Mouse (Mus musculus) limb, embryonic 10.5 days (tissue): Measurements from ENCODE around the gene Arf1. TPM values are rescaled to one million over a fixed set of nuclear protein-coding genes. Genes with fewer than 3 reads are reported as not detected.

Experiments
- DNase-seq: peaks from one replicate; pipeline ENCODE4 v3.0.0-alpha.2; 2017; ENCODE audit warnings: low spot score
- H3K27ac ChIP-seq: fragments of 300-500 bp; sonication (generic); 2 replicates; pipeline ENCODE4 v1.5.1; 2016; ENCODE audit warnings: mild to moderate bottlenecking
- H3K27me3 ChIP-seq: fragments of 300-500 bp; sonication (generic); 2 replicates; pipeline ENCODE4 v1.6.1; 2016; ENCODE audit warnings: low read depth, mild to moderate bottlenecking; ENCODE audit not compliant: poor library complexity, severe bottlenecking
- H3K36me3 ChIP-seq: fragments of 300-500 bp; sonication (generic); 2 replicates; pipeline ENCODE4 v1.6.1; 2016; ENCODE audit warnings: mild to moderate bottlenecking, moderate library complexity
- H3K4me1 ChIP-seq: fragments of 300-500 bp; sonication (generic); 2 replicates; pipeline ENCODE4 v1.6.1; 2016
- H3K4me3 ChIP-seq: fragments of 300-500 bp; sonication (generic); 2 replicates; pipeline ENCODE4 v1.5.1; 2016; ENCODE audit warnings: mild to moderate bottlenecking, moderate library complexity
- H3K9me3 ChIP-seq: fragments of 300-500 bp; sonication (generic); replicated peaks from 2 replicates; pipeline ENCODE4 v1.6.1; 2016; ENCODE audit warnings: mild to moderate bottlenecking
- WGBS: fragments of 180-500 bp; shearing (Covaris S2); methylation state at CpG from one replicate; pipeline ENCODE4 v1.1.7; 2016; 5-methylcytosine and 5-hydroxymethylcytosine counted together
- polyA plus RNA-seq: library from polyadenylated mRNA; unstranded; fragments of >200 nt; fragmentation: Nextera tagmentation; extraction: Ambion mirVana; gene quantifications from 2 replicates; pipeline ENCODE4 v1.2.1, GENCODE M21; 2016

Gene Arf1
- polyA plus RNA-seq, 1 experiment from 2014 or later, result 692 TPM

DNA sequence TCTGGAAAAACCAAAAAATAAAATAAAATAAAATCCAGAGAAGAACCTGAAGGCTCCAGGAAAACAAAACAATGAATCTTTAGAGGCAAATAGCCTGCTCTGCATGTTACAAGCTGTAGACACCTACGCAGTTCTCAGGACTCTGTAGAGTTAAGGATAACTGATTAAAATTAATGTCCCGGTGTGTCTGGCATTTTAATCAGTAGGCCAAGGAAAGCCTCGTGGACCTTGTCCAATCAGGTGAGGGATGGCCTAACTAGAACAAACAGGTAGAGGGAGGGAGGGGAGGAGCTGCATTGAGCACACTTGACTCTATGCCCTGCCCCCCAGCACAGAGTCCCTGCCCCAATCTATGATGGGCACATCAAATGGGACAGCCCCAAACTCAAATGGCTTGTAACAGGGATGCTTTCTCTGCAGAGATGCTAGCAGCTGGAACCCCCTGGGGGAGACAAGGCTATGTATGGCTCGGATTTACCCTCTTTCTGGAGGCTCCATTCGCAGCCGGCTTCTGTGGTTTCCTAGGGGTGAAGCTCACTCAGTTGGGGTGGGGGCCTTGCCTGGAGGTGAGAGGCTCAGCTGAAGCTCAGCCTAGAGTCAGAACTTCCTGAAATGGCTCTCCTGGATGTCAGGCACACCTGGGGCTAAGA lies 53.8 kb downstream of the Arf1 start:
- H3K4me1 ChIP-seq, result peaks cover 15% of the 10 kb centered on the region
- DNase-seq, result no peak
- no peak overlapping the region for H3K27ac ChIP-seq
- 65% methylated on average over 6 of the region's 6 CpGs for WGBS
- no peak overlapping the region for H3K4me3 ChIP-seq
- no peaks in the 10 kb centered on the region for H3K36me3 ChIP-seq
- H3K27me3 ChIP-seq, result peaks cover 71% of the 10 kb centered on the region
- no peaks in the 10 kb centered on the region for H3K9me3 ChIP-seq

DNA sequence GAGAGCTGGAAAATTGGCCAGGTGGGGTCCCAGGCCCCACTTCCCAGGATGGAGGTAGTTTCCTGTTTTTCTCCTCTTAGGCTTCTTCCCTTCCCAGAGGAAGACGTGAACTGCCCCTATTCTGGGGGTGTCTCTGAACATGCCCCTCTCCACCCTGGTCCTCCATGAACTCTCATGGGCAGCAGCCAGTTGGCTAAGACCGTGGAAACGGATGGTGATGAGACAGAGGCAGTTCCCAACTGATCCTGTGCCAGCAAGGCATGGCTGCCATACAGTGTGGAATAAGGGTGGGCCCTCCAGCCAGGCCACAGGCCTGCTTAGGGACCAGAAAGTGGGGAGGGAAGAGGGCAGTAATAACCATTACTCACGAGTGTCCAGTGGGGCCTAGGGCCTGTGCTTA lies 57.5 kb downstream of the Arf1 start:
- Histone ChIP-seq H3K36me3 (no peaks in the 10 kb centered on the region), H3K9me3 (no peaks in the 10 kb centered on the region), H3K27ac (no peak overlapping the region), H3K4me1 (peaks cover 6% of the 10 kb centered on the region), H3K27me3 (peaks cover 33% of the 10 kb centered on the region), H3K4me3 (no peak overlapping the region)
- DNase-seq, result no peak
- 74% methylated on average over 4 of the region's 4 CpGs for WGBS

DNA sequence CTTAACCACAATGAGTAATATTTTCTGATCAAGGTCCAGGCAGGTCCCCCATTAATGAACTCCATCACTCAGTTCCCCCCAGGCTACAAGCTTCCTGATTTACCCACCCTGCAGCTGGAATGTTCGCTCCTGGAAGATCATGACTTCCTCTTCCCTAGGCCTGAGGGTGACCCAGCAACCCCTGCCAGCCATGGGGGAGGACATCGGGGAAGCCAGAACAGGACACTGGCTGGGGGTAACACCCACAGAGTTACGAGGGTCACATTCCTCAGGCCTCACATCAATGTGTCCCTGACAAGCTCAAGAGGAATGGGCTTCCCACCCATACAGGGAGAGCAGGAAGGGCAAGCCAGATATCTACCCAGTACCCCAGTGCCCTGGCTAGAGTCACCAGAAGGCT lies 58.3 kb downstream of the Arf1 start:
- no peak for DNase-seq
- Histone ChIP-seq H3K36me3 (no peaks in the 10 kb centered on the region), H3K4me1 (peaks cover 6% of the 10 kb centered on the region), H3K4me3 (no peak overlapping the region), H3K27me3 (peaks cover 26% of the 10 kb centered on the region), H3K27ac (no peak overlapping the region), H3K9me3 (no peaks in the 10 kb centered on the region)
- WGBS, result 56% methylated on average over 3 of the region's 3 CpGs

GRCm38 (mm10) chr11:59165616-59166241 lies 62.3 kb downstream of the Arf1 start:
- H3K9me3 ChIP-seq, result no peaks in the 10 kb centered on the region
- H3K36me3 ChIP-seq, result no peaks in the 10 kb centered on the region
- no peak overlapping the region for H3K4me3 ChIP-seq
- no peak for DNase-seq
- peaks cover 22% of the 10 kb centered on the region for H3K4me1 ChIP-seq
- H3K27ac ChIP-seq, result no peak overlapping the region
- H3K27me3 ChIP-seq, result no peaks in the 10 kb centered on the region
- 69% methylated on average over 2 of the region's 2 CpGs for WGBS

GRCm38 (mm10) chr11:59164384-59164783 lies 63.7 kb downstream of the Arf1 start:
- no peaks in the 10 kb centered on the region for H3K36me3 ChIP-seq
- peaks cover 16% of the 10 kb centered on the region; the same call in 1 of the 2 replicates for H3K4me1 ChIP-seq
- H3K4me3 ChIP-seq, result peak overlapping the region; percentile 69
- peak overlapping the region; percentile 94 for H3K27ac ChIP-seq
- no peak for DNase-seq
- WGBS, result 82% methylated on average over 9 of the region's 9 CpGs
- H3K27me3 ChIP-seq, result no peaks in the 10 kb centered on the region
- no peaks in the 10 kb centered on the region for H3K9me3 ChIP-seq

DNA sequence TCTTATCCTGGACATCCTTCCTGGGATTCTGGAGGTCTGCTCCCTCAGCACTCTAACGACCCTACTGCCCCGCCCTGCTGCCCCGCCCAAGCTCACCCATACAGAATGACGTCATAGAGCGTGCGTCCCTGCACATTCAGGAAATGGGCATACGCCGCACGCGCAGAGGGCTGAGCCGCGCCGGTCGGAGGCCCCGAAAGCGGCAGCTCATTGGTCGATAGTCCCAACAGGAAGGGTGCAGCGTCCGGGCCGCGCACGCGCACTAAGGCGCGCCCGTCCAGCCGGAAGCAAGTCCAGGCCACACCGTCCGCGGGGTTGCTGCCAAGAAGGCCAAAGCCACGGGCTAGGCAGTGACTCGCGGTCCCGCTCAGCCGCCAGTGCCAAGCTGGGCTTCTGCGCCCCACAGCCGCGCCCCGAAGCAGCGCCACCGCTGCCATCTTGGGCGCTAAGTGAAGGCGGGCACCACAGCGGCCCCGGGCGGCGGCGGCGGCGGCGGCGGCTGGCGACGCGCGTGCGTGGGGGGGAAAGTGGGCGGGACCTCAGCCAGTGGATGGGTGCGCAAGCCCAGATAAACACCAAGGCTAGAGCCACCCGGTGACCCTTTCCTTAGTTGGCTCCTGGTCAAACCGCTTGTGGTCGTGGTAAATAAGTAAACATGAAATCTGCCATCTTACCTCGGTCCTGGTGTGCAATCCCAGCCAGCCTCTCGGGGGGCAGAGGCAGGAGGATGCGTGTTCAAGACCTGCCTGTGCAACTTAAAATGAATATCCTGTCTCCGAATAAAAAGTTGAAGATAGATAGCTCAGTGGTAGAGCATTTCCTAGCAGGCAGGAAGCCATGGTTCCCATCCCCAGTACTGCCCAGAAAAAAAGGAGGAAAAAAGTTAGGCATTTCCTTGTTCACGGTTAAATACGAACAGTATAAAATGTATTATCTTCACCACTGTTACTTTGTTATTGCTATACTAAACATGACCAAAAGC lies 64.5 kb downstream of the Arf1 start, which contains the start of gene Iba57:
TSS of gene Iba57 (minus strand) at position 485 of the 982 bp plus-strand sequence.
- H3K9me3 ChIP-seq, result no peaks in the 10 kb centered on the region
- no peaks in the 10 kb centered on the region for H3K36me3 ChIP-seq
- peak; percentile 97 for DNase-seq
- H3K4me1 ChIP-seq, result peaks cover 16% of the 10 kb centered on the region; the same call in 1 of the 2 replicates
- peak within 1 kb of the TSS; percentile 94 for H3K27ac ChIP-seq
- H3K27me3 ChIP-seq, result no peaks in the 10 kb centered on the region
- H3K4me3 ChIP-seq, result peak within 1 kb of the TSS; percentile 69
- 3% methylated on average over 60 of the region's 68 CpGs for WGBS

DNA sequence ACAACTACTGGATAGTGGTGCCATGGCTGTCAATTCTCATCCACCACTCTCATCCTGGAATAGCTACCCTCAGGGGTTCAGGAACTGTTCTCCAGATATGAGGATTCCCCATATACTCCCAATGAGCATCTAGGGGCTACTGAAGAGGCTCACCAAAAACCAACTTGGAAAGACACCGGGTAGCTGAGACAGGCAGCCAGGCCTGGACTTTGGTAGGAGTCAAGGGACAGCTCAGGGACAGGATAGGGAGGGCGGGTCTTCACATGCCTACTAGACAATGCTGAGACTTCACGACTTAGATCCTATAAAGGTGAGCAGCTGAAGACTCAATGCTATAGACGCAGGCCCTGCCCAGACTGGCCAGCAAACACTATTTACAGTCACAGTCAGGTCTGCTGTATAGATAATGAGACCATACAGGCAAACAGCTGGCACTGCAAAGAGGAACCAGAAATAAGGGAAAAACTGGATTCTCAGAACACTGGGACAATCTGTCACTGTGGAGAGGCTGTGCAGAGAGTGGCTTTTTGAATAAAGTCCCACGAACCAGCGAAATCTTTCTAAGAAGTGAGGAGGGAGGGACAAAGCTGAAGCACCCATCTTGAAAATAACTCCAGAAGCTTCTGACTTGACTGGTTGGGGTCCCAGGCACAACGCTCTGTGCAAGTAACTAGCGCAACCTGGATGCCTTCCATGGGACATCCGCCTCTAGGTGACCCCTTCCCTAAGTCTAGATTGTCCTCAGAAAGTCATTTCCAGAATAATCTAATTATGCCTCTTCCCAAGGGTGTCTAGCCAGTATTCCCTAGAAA lies 65.4 kb downstream of the Arf1 start:
- DNase-seq, result no peak
- Histone ChIP-seq H3K27me3 (no peaks in the 10 kb centered on the region), H3K27ac (peak overlapping the region; percentile 94), H3K4me3 (peak overlapping the region; percentile 69), H3K9me3 (no peaks in the 10 kb centered on the region), H3K36me3 (peaks cover 9% of the 10 kb centered on the region), H3K4me1 (peaks cover 16% of the 10 kb centered on the region; the same call in 1 of the 2 replicates)
- WGBS, result 61% methylated on average over 9 of the region's 9 CpGs

Other genes with a start within 250 kb of the Arf1 start
- gene Obscn, start 91.9 kb downstream of the Arf1 start, polyA plus RNA-seq, result 0.11 and 0.13 TPM in 2 replicates
- gene Iba57, start 64.5 kb downstream of the Arf1 start, polyA plus RNA-seq, result 3.3 and 4.5 TPM in 2 replicates
- gene Gjc2, start 45.1 kb downstream of the Arf1 start, polyA plus RNA-seq, result 0.23 TPM in 1 of 2 replicates, not detected in the other
- gene Guk1, start 36.1 kb downstream of the Arf1 start, polyA plus RNA-seq, result 145 and 155 TPM in 2 replicates
- 123 and 131 TPM in 2 replicates for gene Mrpl55, start 25.8 kb downstream of the Arf1 start, polyA plus RNA-seq
- gene 2310033P09Rik, start 19.9 kb downstream of the Arf1 start, polyA plus RNA-seq, result 35.1 and 40.2 TPM in 2 replicates
- gene Wnt3a, start 62.5 kb upstream of the Arf1 start, polyA plus RNA-seq, result 0.14 and 0.53 TPM in 2 replicates
- 1.2 and 1.8 TPM in 2 replicates for gene Wnt9a, start 78.7 kb upstream of the Arf1 start, polyA plus RNA-seq
- gene Prss38, start 147.4 kb upstream of the Arf1 start, polyA plus RNA-seq, result not detected in 2 replicates
- 16.8 and 21.8 TPM in 2 replicates for gene Jmjd4, start 221.8 kb upstream of the Arf1 start, polyA plus RNA-seq
- 106 and 122 TPM in 2 replicates for gene Snap47, start 222.9 kb upstream of the Arf1 start, polyA plus RNA-seq
- 5.7 and 7.9 TPM in 2 replicates for gene Zfp867, start 244.2 kb upstream of the Arf1 start, polyA plus RNA-seq